Mouse (Mus musculus): ENCODE data around the gene 4933425L06Rik.

The 4933425L06Rik gene

DNA sequence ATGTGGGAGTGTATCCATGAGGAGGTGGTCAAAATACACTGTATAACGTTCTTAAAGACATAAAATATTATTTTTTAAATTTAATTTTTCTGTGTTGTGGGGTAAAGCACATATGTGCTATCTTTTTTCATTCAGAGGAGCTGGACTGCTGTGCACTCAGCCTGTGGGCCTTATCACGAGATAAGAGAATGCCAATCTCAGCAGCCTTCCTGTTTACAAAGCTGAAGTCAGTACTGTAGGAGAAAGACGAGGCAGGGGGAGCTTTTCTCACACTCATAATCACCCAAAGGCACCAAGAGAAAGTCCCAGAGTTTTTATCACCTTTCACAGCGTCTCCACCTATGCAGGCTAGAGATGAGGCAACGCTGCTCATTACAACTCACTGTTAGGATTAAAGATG is 52.5 kb downstream of the 4933425L06Rik start:
- DNase-seq (ENCODE audit: low spot score): no peak

GRCm38 (mm10) chr13:105139881-105140280 is 58.0 kb downstream of the 4933425L06Rik start:
- DNase-seq (ENCODE audit: low spot score): no peak

DNA sequence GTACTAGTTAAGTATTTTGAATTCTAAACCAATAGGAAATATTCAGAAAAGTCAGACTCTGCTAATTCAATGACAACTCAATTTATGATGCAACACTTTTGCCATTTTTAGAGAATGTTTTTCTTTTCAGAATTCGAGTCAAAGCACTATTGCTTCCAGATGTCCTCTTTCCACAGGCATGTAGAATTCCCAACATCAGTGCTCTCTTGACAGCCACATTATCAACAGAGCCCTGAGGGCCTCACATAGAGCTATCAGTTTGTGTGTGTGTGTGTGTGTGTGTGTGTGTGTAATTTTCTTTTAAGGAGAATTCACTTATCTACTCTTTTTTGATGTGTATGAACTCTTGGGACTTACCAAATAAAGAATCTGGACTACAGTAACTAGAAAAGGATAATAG is 64.9 kb downstream of the 4933425L06Rik start:
- no peak for DNase-seq (ENCODE audit: low spot score)

DNA sequence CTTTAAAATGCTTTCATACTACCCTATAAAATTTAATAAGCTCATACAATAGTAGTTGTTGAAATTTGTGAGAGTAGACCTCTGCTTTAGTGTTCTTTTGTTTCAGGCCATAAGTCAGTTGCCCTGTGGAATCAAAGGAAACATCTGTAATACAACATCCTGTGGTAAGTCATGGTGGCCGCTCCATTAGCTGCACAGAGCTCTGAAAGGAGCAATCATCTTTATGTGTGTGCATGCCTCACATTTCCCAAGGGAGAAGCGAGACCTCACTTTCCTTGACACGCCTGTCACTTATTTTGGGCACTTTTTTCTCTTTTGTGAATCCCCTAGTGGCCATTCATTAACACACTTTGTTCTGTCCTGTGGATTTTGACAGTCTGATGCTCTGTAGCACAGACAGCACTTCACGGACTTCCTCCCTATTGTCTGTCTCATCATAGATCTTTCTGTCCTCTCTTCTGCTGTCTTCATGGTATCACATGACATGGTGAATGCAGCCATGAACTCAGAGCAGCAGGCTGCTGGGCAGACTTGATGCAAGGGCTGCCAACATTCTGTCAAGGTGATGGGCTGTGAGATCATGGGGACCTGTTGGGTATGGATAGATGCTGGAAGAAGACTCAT is 66.0 kb downstream of the 4933425L06Rik start:
- DNase-seq (ENCODE audit: low spot score): no peak

GRCm38 (mm10) chr13:105150006-105150405 is 68.1 kb downstream of the 4933425L06Rik start:
- no peak for DNase-seq (ENCODE audit: low spot score)

DNA sequence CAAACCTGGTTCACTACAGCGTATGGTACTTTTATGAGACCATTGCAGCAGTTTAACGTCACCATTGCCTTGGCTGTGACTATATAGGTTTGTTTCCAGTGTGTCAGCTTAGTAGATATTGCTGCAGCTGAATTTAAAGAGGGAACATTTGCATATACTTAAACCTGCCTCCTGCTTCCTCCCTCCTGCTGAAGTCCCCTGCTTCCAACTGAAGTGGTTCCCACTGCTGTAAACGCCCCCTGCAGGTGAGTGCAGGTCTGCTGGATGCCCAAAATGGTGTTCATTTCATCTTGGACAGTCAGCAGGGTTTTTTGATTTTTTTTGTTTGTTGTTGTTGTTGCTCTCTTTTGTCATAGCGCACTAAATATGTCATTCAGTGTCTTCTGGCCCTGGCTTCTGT is 72.0 kb downstream of the 4933425L06Rik start:
- no peak for DNase-seq (ENCODE audit: low spot score)

GRCm38 (mm10) chr13:105165441-105165840 is 83.5 kb downstream of the 4933425L06Rik start:
- no peak for DNase-seq (ENCODE audit: low spot score)
